Mouse (Mus musculus) hematopoietic stem cell, adult 5-6 weeks (primary cell): ENCODE measurements at regions not wholly inside any gene's neighbourhood (a gene's known extent, or its start where the extent isn't known, plus 50 kb on each side); places are given as distances from the start of the nearest gene placed in this dataset.

Experiments used
- ATAC-seq, 2 experiments: fragments of 125-278 bp in 1 of 2; replicated peaks in 1 of 2; 2 replicates each; pipeline ENCODE4 v1.8.0; 2016 to 2017; ENCODE audit warnings: inconsistent platforms in 2 of 2, mild to moderate bottlenecking in 2 of 2, moderate number of reproducible peaks in 2 of 2, low read depth in 1 of 2, moderate TSS enrichment in 1 of 2; ENCODE audit not compliant: low FRiP score in 2 of 2, poor library complexity in 2 of 2, severe bottlenecking in 2 of 2, insufficient read depth in 1 of 2, low TSS enrichment in 1 of 2

GRCm38 (mm10) chr5:119401915-119402314 is 268.6 kb upstream of the Tbx3 start:
- ATAC-seq: no peak

- ATAC-seq: no peak
These were observed 267.8 kb upstream of the Tbx3 start for GRCm38 (mm10) chr5:119402651-119403050.

GRCm38 (mm10) chr5:119410966-119411365 is 259.5 kb upstream of the Tbx3 start:
- no peak for ATAC-seq

GRCm38 (mm10) chr5:119415835-119416234 is 254.6 kb upstream of the Tbx3 start:
- no peak for ATAC-seq

- ATAC-seq: no peak
These were observed 252.0 kb upstream of the Tbx3 start for GRCm38 (mm10) chr5:119418486-119418885.

GRCm38 (mm10) chr5:119427511-119428019 is 242.9 kb upstream of the Tbx3 start:
- ATAC-seq: no peak

GRCm38 (mm10) chr5:119431271-119431756 is 239.2 kb upstream of the Tbx3 start:
- ATAC-seq: no peak

- no peak for ATAC-seq
These were observed 235.9 kb upstream of the Tbx3 start for GRCm38 (mm10) chr5:119434572-119434971.

GRCm38 (mm10) chr5:119448494-119448893 is 222.0 kb upstream of the Tbx3 start:
- no peak for ATAC-seq

- no peak for ATAC-seq
These were observed 221.3 kb upstream of the Tbx3 start for GRCm38 (mm10) chr5:119449166-119449565.

GRCm38 (mm10) chr5:119459751-119460150 is 210.7 kb upstream of the Tbx3 start:
- ATAC-seq: no peak

- ATAC-seq: no peak
These were observed 207.6 kb upstream of the Tbx3 start for GRCm38 (mm10) chr5:119462659-119463530.

GRCm38 (mm10) chr5:119464553-119464952 is 205.9 kb upstream of the Tbx3 start:
- ATAC-seq: no peak

GRCm38 (mm10) chr5:119467346-119468085 is 203.0 kb upstream of the Tbx3 start:
- ATAC-seq: no peak

GRCm38 (mm10) chr5:119477926-119478325 is 192.5 kb upstream of the Tbx3 start:
- ATAC-seq: no peak

GRCm38 (mm10) chr5:119478331-119478730 is 192.1 kb upstream of the Tbx3 start:
- no peak for ATAC-seq

- no peak for ATAC-seq
These were observed 190.0 kb upstream of the Tbx3 start for GRCm38 (mm10) chr5:119480191-119481190.
